Mouse (Mus musculus) megakaryocyte, adult 5-6 weeks (primary cell): ENCODE measurements around the gene Dnajc3. TPM values are rescaled to one million over a fixed set of nuclear protein-coding genes. Genes with fewer than 3 reads are reported as not detected.

Source experiments
- ATAC-seq: 2 replicates; pipeline ENCODE4 v1.8.0; 2016; ENCODE audit warnings: mild to moderate bottlenecking, inconsistent platforms; ENCODE audit not compliant: poor library complexity, severe bottlenecking
- total RNA-seq, 2 experiments: library from RNA; stranded (forward) in 1 of 2; stranded (reverse) in 1 of 2; fragments of 153-499, 151-499 nt in 1 of 2; fragments of 221-1000, 200-1000 nt in 1 of 2; gene quantifications; 2 replicates each; pipeline versions ENCODE4 v1.2.3 to v1.2.4; 2015 to 2017

The Dnajc3 gene
- total RNA-seq, 2 experiments from 2014 or later: 42.9 to 74.1 TPM

DNA sequence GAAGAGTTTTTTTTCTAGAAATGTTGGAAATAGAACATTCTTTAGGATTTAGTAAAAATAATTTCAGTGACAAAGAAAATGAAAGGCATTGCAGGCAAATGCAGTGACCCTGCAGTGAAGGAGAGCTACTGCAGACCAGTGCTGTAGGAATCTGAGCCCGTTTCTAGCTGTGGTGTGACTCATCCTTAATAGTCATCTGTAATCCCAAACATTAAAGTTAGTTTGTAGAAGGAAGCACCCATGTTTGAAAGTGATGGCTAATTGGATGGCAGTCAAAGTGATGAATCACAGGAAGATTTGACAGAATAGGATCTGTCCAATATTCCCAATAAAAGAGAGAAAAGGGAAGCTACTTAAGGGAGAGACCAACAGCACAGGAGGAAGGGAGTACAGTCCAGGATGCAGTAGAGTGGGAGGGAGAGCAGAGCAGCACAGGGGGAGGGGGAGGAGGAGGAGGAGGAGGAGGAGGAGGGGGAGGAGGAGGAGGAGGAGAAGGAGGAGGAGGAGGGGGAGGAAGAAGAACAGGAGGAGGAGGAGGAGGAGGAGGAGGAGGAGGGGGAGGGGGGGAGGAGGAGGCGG, 90.0 kb downstream of the Dnajc3 start:
- no peak for ATAC-seq

Other genes starting within 250 kb of the Dnajc3 start
- 29.8 and 32.4 TPM in 2 replicates for gene Abcc4, start 231.8 kb upstream of the Dnajc3 start, total RNA-seq (2015)
- 24.6 and 28.5 TPM in 2 replicates for gene Abcc4, start 231.8 kb upstream of the Dnajc3 start, total RNA-seq (2017)
- gene Cldn10, start 150.1 kb upstream of the Dnajc3 start, total RNA-seq (2015): not detected in 2 replicates
- 0.29 TPM in 1 of 2 replicates, not detected in the other for gene Cldn10, start 150.1 kb upstream of the Dnajc3 start, total RNA-seq (2017)
- gene Dzip1, start 12.5 kb upstream of the Dnajc3 start, total RNA-seq (2015): 0.02 and 0.36 TPM in 2 replicates
- 0.04 and 0.61 TPM in 2 replicates for gene Dzip1, start 12.5 kb upstream of the Dnajc3 start, total RNA-seq (2017)
- 0.58 and 1.6 TPM in 2 replicates for gene Uggt2, start 161.5 kb downstream of the Dnajc3 start, total RNA-seq (2015)
- 1.2 and 2.2 TPM in 2 replicates for gene Uggt2, start 161.5 kb downstream of the Dnajc3 start, total RNA-seq (2017)
- not detected in 2 replicates for gene Hs6st3, start 200.4 kb downstream of the Dnajc3 start, total RNA-seq (2015)
- not detected in 2 replicates for gene Hs6st3, start 200.4 kb downstream of the Dnajc3 start, total RNA-seq (2017)